Mouse (Mus musculus) small intestine, adult 2 months (tissue): ENCODE results near the gene Arhgef38. TPM values are rescaled to one million over a fixed set of nuclear protein-coding genes. Genes with fewer than 3 reads are reported as not detected.

Experiments used
- H3K27ac ChIP-seq: fragments of 200-500 bp; 2 replicates; pipeline ENCODE4 v1.5.1; 2012; ENCODE audit warnings: low read depth, low read length, control low read depth, inconsistent platforms; ENCODE audit not compliant: insufficient read depth
- H3K27me3 ChIP-seq: fragments of 200-500 bp; 2 replicates; pipeline ENCODE4 v1.6.1; 2012; ENCODE audit warnings: mild to moderate bottlenecking, moderate library complexity, low read length, inconsistent platforms; ENCODE audit not compliant: control insufficient read depth, insufficient read depth
- H3K36me3 ChIP-seq: fragments of 200-500 bp; 2 replicates; pipeline ENCODE4 v1.6.1; 2012; ENCODE audit warnings: mild to moderate bottlenecking, low read length, control low read depth, inconsistent platforms; ENCODE audit not compliant: control insufficient read depth, insufficient read depth
- H3K4me1 ChIP-seq: fragments of 200-500 bp; 2 replicates; pipeline ENCODE4 v1.6.1; 2012; ENCODE audit warnings: low read length, inconsistent platforms, mixed read lengths; ENCODE audit not compliant: control insufficient read depth, insufficient read depth, insufficient read length
- H3K4me3 ChIP-seq: fragments of 200-500 bp; 2 replicates; pipeline ENCODE4 v1.5.1; 2012; ENCODE audit warnings: low read depth, mild to moderate bottlenecking, control low read depth, inconsistent platforms, low read length, moderate library complexity
- CTCF ChIP-seq: fragments of 200-500 bp; IDR thresholded peaks from 2 replicates; pipeline ENCODE4 v1.5.1; 2012; ENCODE audit warnings: low read depth, mild to moderate bottlenecking, control low read depth, inconsistent platforms, low read length, moderate library complexity, mixed read lengths; ENCODE audit not compliant: insufficient replicate concordance, insufficient read length; ENCODE audit errors: extremely low read depth
- POLR2A ChIP-seq: fragments of 200-500 bp; IDR thresholded peaks from 2 replicates; pipeline ENCODE4 v1.6.1; 2012; ENCODE audit warnings: low read depth, mild to moderate bottlenecking, control low read depth, inconsistent platforms, low read length, moderate library complexity
- WGBS: fragments of 180-500 bp; shearing (Covaris S2); methylation state at CpG from one replicate; pipeline ENCODE4 v1.1.7; 2018; 5-methylcytosine and 5-hydroxymethylcytosine counted together
- polyA plus RNA-seq: library from polyadenylated mRNA; depleted of rRNA; stranded (reverse); fragments of >200 nt; gene quantifications from 2 replicates; pipeline ENCODE4 v1.2.3, GENCODE M21; 2012

Gene Arhgef38
- polyA plus RNA-seq, 1 experiment = 0.57 TPM

DNA sequence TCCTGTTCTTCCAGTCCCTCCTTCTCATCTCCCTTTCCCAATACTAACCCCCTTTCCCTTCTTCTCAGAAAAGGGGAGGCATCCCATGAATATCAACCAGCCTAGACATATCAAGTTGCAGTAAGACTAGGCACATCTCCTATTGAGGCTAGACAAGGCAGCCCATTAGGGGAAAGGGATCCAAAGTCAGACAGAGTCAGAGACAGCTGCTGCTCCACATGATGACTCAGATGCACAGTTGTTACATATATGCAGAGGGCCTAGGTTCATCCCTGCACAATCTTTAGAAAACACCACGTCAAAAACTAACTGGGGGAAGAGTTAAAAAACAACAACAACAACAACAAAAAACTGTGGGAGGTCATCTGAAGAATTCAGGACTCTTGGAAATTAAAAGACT, 81.9 kb downstream of the Arhgef38 start:
- Histone ChIP-seq H3K27ac (no peak overlapping the region), H3K4me3 (no peak overlapping the region), H3K27me3 (no peaks in the 10 kb centered on the region), H3K4me1 (no peaks in the 10 kb centered on the region), H3K36me3 (peaks cover 13% of the 10 kb centered on the region)
- 63% methylated on average over 1 of the region's 1 CpGs for WGBS
- TF ChIP-seq CTCF (no peak), POLR2A (no peak)

DNA sequence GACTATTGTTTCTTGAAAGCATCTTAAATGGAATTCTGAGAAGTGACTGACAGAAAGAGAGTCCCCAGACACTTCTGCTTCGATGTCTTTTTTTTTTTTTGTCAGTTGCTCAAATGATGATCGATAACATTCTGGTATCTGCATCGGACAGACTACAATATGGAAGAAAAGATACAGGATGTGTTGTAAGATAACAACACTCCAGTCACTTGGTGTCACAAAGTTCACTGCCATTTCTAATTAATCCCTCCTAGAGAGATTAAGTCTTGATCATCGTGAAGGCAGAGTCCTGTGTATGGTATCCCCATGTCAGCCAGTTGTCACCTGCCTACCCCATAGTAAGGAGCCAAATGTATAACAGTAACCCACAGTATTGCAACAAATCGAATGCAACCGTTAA, 83.1 kb downstream of the Arhgef38 start:
- H3K4me3 ChIP-seq = no peak overlapping the region
- no peak overlapping the region for H3K27ac ChIP-seq
- H3K36me3 ChIP-seq = peaks cover 9% of the 10 kb centered on the region
- TF ChIP-seq CTCF = no peak
- no peak for TF ChIP-seq POLR2A
- H3K27me3 ChIP-seq = no peaks in the 10 kb centered on the region
- H3K4me1 ChIP-seq = no peaks in the 10 kb centered on the region
- 91% methylated on average over 6 of the region's 6 CpGs for WGBS

DNA sequence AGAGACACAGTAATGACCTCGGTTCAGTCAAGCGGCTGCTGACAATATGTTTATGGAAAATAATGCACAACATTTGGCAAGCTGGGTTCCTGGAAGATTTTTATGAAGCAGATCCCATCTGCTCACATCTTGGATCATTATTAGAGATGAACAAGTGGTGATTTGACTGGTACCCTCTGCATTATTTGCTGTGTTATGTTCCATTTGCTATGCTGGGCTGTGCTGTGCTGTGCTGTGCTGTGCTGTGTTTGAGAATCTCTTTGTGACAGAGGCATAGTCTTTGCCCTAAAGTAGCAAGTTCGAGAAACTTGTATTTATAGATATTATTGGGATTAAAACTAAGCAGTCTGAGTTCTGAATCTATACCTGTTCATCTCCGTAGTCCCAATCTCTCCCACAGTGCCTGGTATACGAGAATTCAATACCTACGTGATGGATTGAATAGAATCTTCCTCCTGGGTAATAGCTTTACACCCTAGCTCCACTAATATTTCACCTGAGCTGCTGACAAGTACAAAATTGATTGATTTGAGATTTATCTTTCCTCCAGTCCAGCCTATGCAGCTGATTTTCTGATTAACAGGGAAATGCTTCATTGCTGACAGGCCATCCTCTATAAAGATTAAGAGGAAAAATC, 90.1 kb downstream of the Arhgef38 start:
- 86% methylated on average over 6 of the region's 6 CpGs for WGBS
- TF ChIP-seq CTCF (no peak), POLR2A (no peak)
- Histone ChIP-seq H3K27ac (no peak overlapping the region), H3K4me3 (no peak overlapping the region), H3K36me3 (peaks cover 26% of the 10 kb centered on the region), H3K27me3 (no peaks in the 10 kb centered on the region), H3K4me1 (no peaks in the 10 kb centered on the region)

DNA sequence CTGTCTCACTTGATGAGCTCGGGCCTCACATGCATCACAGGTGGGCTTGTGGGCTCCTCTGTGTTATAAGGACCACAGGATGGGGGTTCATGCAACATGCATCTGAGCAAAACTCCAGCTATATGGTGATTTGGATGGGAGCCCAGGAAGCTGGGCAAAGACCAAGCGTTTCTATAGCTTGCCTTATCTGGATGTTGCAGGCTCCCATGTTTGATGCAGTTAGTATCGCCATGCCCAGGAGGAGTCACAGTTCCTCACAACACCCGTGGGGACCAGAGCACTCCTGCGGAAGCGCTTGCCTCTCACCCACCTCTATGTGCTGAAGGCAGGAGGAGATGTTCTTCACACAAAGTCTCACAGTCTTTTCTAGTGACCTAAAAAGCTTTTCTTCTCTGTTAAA, 92.9 kb downstream of the Arhgef38 start:
- Histone ChIP-seq H3K36me3 (peaks cover 28% of the 10 kb centered on the region), H3K27me3 (no peaks in the 10 kb centered on the region), H3K27ac (no peak overlapping the region), H3K4me1 (no peaks in the 10 kb centered on the region), H3K4me3 (no peak overlapping the region)
- 66% methylated on average over 6 of the region's 6 CpGs for WGBS
- TF ChIP-seq CTCF (no peak), POLR2A (no peak)

DNA sequence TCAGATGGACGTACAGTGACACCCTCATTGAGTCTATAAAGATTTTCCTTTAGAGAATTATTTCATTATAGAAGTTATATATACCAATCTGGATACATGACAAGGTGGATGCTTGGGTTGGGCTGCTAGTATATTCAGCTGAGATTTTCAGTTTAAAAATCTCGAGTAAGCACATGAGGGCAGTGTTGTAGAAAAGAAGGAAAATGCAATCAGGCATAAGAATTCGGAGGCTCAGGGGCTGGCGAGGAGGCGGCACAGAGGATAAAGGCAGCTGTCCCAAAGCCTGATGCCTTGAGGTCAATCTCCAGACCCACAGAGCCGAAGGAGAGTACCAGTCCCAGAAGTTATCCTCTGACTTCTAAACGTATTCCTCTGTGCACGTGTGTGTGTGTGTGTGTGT, 102.1 kb downstream of the Arhgef38 start:
- H3K27me3 ChIP-seq = no peaks in the 10 kb centered on the region
- TF ChIP-seq POLR2A = no peak
- no peak for TF ChIP-seq CTCF
- H3K4me3 ChIP-seq = no peak overlapping the region
- no peaks in the 10 kb centered on the region for H3K4me1 ChIP-seq
- H3K36me3 ChIP-seq = peaks cover 39% of the 10 kb centered on the region
- 80% methylated on average over 8 of the region's 8 CpGs for WGBS
- no peak overlapping the region for H3K27ac ChIP-seq

DNA sequence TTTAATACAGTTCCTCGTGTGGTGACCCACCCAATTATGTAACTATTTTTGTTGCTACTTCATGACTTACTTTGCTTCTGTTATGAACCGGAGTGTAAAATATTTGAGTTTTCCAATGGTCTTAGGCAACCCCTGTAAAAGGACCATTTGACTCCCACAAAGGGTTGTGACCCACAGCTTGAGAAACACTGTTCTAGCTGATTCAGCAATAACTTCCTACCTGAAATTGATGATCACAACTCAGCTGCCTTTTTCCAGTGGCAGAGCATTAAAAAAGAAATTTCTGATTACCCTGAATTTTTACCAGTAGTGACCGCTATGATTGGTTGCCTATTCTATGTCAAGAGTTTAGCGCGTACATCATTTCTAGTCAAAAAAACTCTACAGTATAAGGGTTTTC, 103.4 kb downstream of the Arhgef38 start:
- H3K4me1 ChIP-seq = no peaks in the 10 kb centered on the region
- H3K4me3 ChIP-seq = no peak overlapping the region
- H3K36me3 ChIP-seq = peaks cover 33% of the 10 kb centered on the region
- H3K27me3 ChIP-seq = no peaks in the 10 kb centered on the region
- WGBS = 95% methylated on average over 5 of the region's 5 CpGs
- no peak for TF ChIP-seq POLR2A
- no peak for TF ChIP-seq CTCF
- H3K27ac ChIP-seq = no peak overlapping the region

DNA sequence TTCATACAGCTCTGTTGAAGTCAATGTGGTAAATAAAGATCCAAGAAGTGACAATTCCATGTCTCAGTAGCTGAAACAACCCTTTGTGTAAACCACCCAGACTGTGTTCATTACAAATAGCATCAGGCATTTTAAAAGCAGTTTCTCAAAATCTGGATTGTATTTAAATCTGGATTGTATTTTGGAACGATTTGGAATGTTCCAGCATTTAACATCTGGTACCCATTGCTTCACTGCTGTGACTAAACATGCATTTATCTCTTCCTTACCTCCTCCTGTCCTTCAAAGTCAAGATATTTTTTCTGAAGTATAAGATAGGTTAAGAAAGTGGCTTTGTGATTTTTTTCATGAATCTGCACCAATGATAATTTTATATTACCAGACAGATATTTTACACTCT, 121.5 kb downstream of the Arhgef38 start:
- Histone ChIP-seq H3K4me1 (no peaks in the 10 kb centered on the region), H3K4me3 (no peak overlapping the region), H3K27ac (no peak overlapping the region), H3K36me3 (peaks cover 24% of the 10 kb centered on the region), H3K27me3 (no peaks in the 10 kb centered on the region)
- 61% methylated on average over 1 of the region's 1 CpGs for WGBS
- TF ChIP-seq POLR2A (no peak), CTCF (no peak)

DNA sequence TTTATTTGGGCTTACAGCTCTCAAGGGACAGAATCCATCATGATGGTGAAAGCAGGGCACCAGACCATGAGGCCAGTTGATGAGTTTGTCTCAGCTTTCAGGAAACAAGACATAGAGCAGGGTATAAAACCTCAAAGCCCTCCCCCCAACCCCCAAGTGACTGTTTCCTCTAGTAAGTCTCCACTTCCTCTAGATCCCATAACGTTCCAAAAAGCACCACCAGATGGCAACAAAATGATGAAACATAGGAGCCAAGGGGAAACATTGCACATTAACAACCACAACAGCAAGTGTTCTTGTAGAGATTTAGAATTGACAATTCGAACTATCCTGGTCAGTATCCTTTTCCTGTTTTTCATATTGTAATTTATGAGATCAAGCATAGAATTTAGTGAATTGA, 123.0 kb downstream of the Arhgef38 start:
- no peaks in the 10 kb centered on the region for H3K4me1 ChIP-seq
- H3K36me3 ChIP-seq = peaks cover 31% of the 10 kb centered on the region
- WGBS = 34% methylated on average over 2 of the region's 2 CpGs
- no peak for TF ChIP-seq POLR2A
- no peak overlapping the region for H3K27ac ChIP-seq
- H3K4me3 ChIP-seq = no peak overlapping the region
- no peaks in the 10 kb centered on the region for H3K27me3 ChIP-seq
